Mouse (Mus musculus): Measurements from ENCODE around the gene Podxl. TPM values are rescaled to one million over a fixed set of nuclear protein-coding genes. Genes with fewer than 3 reads are reported as not detected.

Podxl gene
- not detected for polyA plus RNA-seq (2017; shearing (Covaris generic))

DNA sequence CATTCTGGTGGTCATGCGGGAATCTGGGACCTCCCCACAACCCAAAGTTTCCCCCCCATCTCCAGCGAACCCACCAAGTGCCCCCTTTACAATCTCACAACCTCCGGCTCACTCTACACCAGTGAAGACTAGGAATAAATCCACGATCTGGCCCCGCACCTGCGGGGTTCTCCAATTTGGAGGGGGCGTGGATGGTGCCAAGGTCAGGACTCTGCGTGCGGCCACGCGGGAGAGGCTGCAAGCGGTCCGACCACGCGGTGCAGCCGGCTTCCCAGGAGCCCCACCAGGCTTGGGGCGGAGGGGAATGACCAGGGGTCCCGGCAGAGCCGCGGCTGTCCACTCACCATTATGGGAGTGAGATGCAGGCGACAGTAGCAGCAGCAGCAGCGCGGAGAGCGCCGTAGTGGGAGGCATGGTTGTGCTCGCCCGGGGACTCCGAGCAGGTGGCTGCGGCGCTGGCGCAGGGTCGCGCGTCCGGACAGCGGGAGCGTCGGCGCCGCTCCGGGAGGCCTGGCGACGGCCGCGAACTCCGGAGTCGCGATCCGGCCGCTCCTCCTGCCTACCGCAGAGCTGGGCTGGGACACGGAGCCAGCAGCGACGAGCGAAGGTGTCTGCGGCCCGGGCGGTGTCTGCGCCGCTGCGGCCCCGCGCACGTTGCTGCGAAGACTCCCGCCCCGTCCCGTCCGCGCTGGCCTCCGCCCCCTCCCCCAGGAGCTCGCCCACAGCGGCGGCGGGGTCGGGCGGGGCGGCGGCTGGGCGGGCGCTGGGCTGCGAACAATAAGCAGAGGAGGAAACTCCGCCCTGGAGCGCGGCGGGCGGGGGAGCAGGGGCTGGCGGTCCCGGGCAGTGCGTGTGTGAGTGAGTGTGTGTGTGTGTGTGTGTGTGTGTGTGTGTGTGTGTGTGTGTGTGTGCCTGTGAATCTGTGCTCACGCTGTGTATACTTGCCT is at the start of gene Podxl:
Gene Podxl, minus strand, starts transcription at position 747 of the 947 bp plus-strand sequence.

Other genes starting within 250 kb of the Podxl start
- gene Mkln1, start 165.2 kb downstream of the Podxl start, polyA plus RNA-seq (2017; shearing (Covaris generic)): 335 TPM